Mouse (Mus musculus): ENCODE data around the gene Pom121. TPM values are rescaled to one million over a fixed set of nuclear protein-coding genes. Genes with fewer than 3 reads are reported as not detected.

The Pom121 gene
- total RNA-seq, 2 experiments from 2014 or later, result 10.0 to 10.9 TPM

Small RNAs within 50 kb of the gene (microRNA-seq; reads per million reads assigned to microRNA genes)
- gene Mir7033, result not detected

Other genes with a start within 250 kb of the Pom121 start
- 1 to 10 TPM; 7.0 to 7.6 TPM for gene Tbl2, start 244.9 kb downstream of the Pom121 start, total RNA-seq (2021)
- gene Bcl7b, start 226.3 kb downstream of the Pom121 start, total RNA-seq (2021), result 10 to 100 TPM; 26.3 to 31.3 TPM
- 10 to 100 TPM; 32.9 to 34.8 TPM for gene Baz1b, start 207.3 kb downstream of the Pom121 start, total RNA-seq (2021)
- gene Fzd9, start 143.3 kb downstream of the Pom121 start, total RNA-seq (2021), result 10 to 100 TPM; 29.0 to 51.7 TPM
- gene Fkbp6, start 44.5 kb downstream of the Pom121 start, total RNA-seq (2021), result not detected
- not detected for gene Trim50, start 41.3 kb downstream of the Pom121 start, total RNA-seq (2021)
- 1 to 10 TPM; 6.4 to 6.7 TPM for gene Nsun5, start 24.6 kb downstream of the Pom121 start, total RNA-seq (2021)
- gene Hip1, start 150.6 kb upstream of the Pom121 start, total RNA-seq (2021), result 10 to 100 TPM; 17.3 TPM
- not detected for gene Ccl26, start 169.0 kb upstream of the Pom121 start, total RNA-seq (2021)
- 1 to 10 TPM in 1 of 2 experiments, under 1 TPM in 1; 0.32 to 1.4 TPM for gene Ccl24, start 178.5 kb upstream of the Pom121 start, total RNA-seq (2021)
- gene Rhbdd2, start 238.1 kb upstream of the Pom121 start, total RNA-seq (2021), result 10 to 100 TPM; 11.4 to 13.0 TPM